In genomic region chr3:138614899-138615298, GRCm38 (mm10) we compare ENCODE assay signal across 21 mouse cellular contexts.
A peak's percentile ranks its signal among the peaks of the same experiment; 100 is the strongest.
DNase-seq lines count a peak whose midpoint lies in the region; ATAC-seq and TF ChIP-seq lines count a peak whose summit lies in the region.
"Had no signal": no experiment of that assay in that cellular context is flagged by ENCODE, and none has a peak within 500 bp of the region (broad histone marks: within the 10 kb centered on the region; RNA-seq: fewer than 3 reads in every experiment).

No protein-coding gene starts in this region.

- in situ Hi-C loops in Patski (cut with MboI; ENCODE audit: low pct_unique_long_range_greater_than_20kb): loop anchor here (10.0 kb wide), 1 partner anchor 420 kb away; the partner anchor contains the start of gene 4930579F01Rik

- H3K9me3 ChIP-seq in forebrain, postnatal 0 days (ENCODE audit: low read length): no peaks in the 10 kb centered on the region
- H3K9me3 ChIP-seq in forebrain, embryonic 12.5 days: no peaks in the 10 kb centered on the region
- H3K9me3 ChIP-seq: embryonic facial prominence, embryonic 13.5 days; forebrain, embryonic 15.5 days; limb, embryonic 10.5 days; megakaryocyte, embryonic 14.5 days had no signal

- 86% methylated on average over 2 of the region's 2 CpGs for WGBS in forebrain, postnatal 0 days
- 88% methylated on average over 2 of the region's 2 CpGs for WGBS in forebrain, embryonic 12.5 days

- no peaks in the 10 kb centered on the region for H3K36me3 ChIP-seq in forebrain, postnatal 0 days (ENCODE audit: insufficient read depth)
- no peaks in the 10 kb centered on the region for H3K36me3 ChIP-seq in forebrain, embryonic 12.5 days (replicated peaks)
- H3K36me3 ChIP-seq: embryonic facial prominence, embryonic 13.5 days; forebrain, embryonic 15.5 days; limb, embryonic 10.5 days had no signal

- POLR2A ChIA-PET in Patski (lab: Charles Lee): no interaction called here

- no peak for ATAC-seq in forebrain, postnatal 0 days
- ATAC-seq in forebrain, embryonic 12.5 days (ENCODE audit: low FRiP score): no peak
- no peak for ATAC-seq in Patski
- no peak for ATAC-seq in granulocyte monocyte progenitor cell, adult 5-6 weeks (replicated peaks; ENCODE audit: poor library complexity, severe bottlenecking)
- ATAC-seq: forebrain, embryonic 15.5 days; hindbrain, embryonic 16.5 days; midbrain, embryonic 16.5 days had no signal

- no peak overlapping the region for H3K4me2 ChIP-seq in forebrain, postnatal 0 days (ENCODE audit: low read depth)
- no peak overlapping the region for H3K4me2 ChIP-seq in forebrain, embryonic 12.5 days
- H3K4me2 ChIP-seq: embryonic facial prominence, embryonic 13.5 days; forebrain, embryonic 15.5 days had no signal

- H3K27ac ChIP-seq in forebrain, postnatal 0 days (ENCODE audit: low read depth, low read length): no peak overlapping the region
- H3K27ac ChIP-seq in forebrain, embryonic 12.5 days: no peak overlapping the region
- no peak overlapping the region for H3K27ac ChIP-seq in layer of hippocampus, adult 2 months
- H3K27ac ChIP-seq: embryonic facial prominence, embryonic 13.5 days; forebrain, embryonic 15.5 days; limb, embryonic 10.5 days had no signal

- CTCF ChIA-PET in Patski (lab: Charles Lee): interaction anchor here (0.8 kb wide), 1 partner anchor 14 kb away, joined by 3 read pairs; no protein-coding TSS in a partner anchor

- no peak for DNase-seq in forebrain, postnatal 0 days
- DNase-seq in layer of hippocampus, adult 2 months (ENCODE audit: low spot score in 2 of 2): no peak
- no peak for DNase-seq in layer of hippocampus, adult 9-10 months (ENCODE audit: low spot score)
- DNase-seq in 416B (ENCODE audit: low read depth) (peak; percentile 17), Patski (ENCODE audit: low read depth, low spot score) (no peak)
- DNase-seq: adrenal gland, postnatal 10 days; cerebellum, adult 11-12 months; heart, postnatal 4 days; kidney, adult 18-20 months; kidney, postnatal 14 days; right cerebral cortex, postnatal 25 days; thymus, adult 18-20 months; thymus, postnatal 4 days had no signal

- no peaks in the 10 kb centered on the region for H3K4me1 ChIP-seq in forebrain, postnatal 0 days (ENCODE audit: insufficient read depth)
- H3K4me1 ChIP-seq in forebrain, embryonic 12.5 days: no peaks in the 10 kb centered on the region
- H3K4me1 ChIP-seq: embryonic facial prominence, embryonic 13.5 days; forebrain, embryonic 15.5 days had no signal

- TF ChIP-seq CTCF in forebrain, postnatal 0 days (IDR thresholded peaks at IDR 0.05; ENCODE audit: low read depth): peak; percentile 23; the same call in 1 of the 2 replicates
- TF ChIP-seq CTCF in layer of hippocampus, adult 2 months (conservative IDR thresholded peaks at IDR 0.05): peak; percentile 61
- peak; percentile 32 for TF ChIP-seq CTCF in Patski (IDR thresholded peaks at IDR 0.05)

- no peak overlapping the region for H3K4me3 ChIP-seq in forebrain, postnatal 0 days (ENCODE audit: low read depth, low read length)
- no peak overlapping the region for H3K4me3 ChIP-seq in forebrain, embryonic 12.5 days (replicated peaks)
- H3K4me3 ChIP-seq in layer of hippocampus, adult 2 months: no peak overlapping the region
- H3K4me3 ChIP-seq: embryonic facial prominence, embryonic 13.5 days; forebrain, embryonic 15.5 days; limb, embryonic 10.5 days; megakaryocyte, embryonic 14.5 days had no signal

- no peaks in the 10 kb centered on the region for H3K27me3 ChIP-seq in forebrain, postnatal 0 days (ENCODE audit: insufficient read depth, low read length)
- no peaks in the 10 kb centered on the region for H3K27me3 ChIP-seq in forebrain, embryonic 12.5 days
- no peaks in the 10 kb centered on the region for H3K27me3 ChIP-seq in Patski
- H3K27me3 ChIP-seq: embryonic facial prominence, embryonic 13.5 days; forebrain, embryonic 15.5 days had no signal

- H3K9ac ChIP-seq in forebrain, postnatal 0 days: no peak overlapping the region
- H3K9ac ChIP-seq in forebrain, embryonic 12.5 days: no peak overlapping the region
- H3K9ac ChIP-seq: embryonic facial prominence, embryonic 13.5 days; forebrain, embryonic 15.5 days had no signal
